Mouse (Mus musculus): Measurements from ENCODE around the gene Gm21876.
"Not testable (repeated sequence)": the region's sequence is repeated elsewhere in the genome, so short reads cannot be mapped to it uniquely, and the experiment has no call there.

The Gm21876 gene

GRCm38 (mm10) chrX:21175553-21175952 is at the start of gene Gm21876:
Gm21876 (minus strand) TSS chrX:21175653.
- DNase-seq (ENCODE audit: low spot score), result no peak

GRCm38 (mm10) chrX:21220422-21220821 is 45.0 kb upstream of the Gm21876 start:
- DNase-seq (ENCODE audit: low spot score), result no peak

- DNase-seq (ENCODE audit: low spot score), result not testable (repeated sequence)
Observed at GRCm38 (mm10) chrX:21146675-21147074, 28.8 kb downstream of the Gm21876 start.

Measured in ovary, adult 18-20 months (tissue).